Mouse (Mus musculus) MEL (cell line): ENCODE measurements around the gene Kcnj1. TPM values are rescaled to one million over a fixed set of nuclear protein-coding genes. Genes with fewer than 3 reads are reported as not detected.

Experiments used
- DNase-seq: peaks from one replicate; pipeline ENCODE4 v3.0.0; 2011; ENCODE audit warnings: low read depth, low spot score
- H3K27ac ChIP-seq: 2 replicates; pipeline ENCODE4 v1.5.1; 2012; ENCODE audit warnings: low read depth, mild to moderate bottlenecking, control low read depth, low read length, moderate library complexity; ENCODE audit not compliant: control insufficient read depth
- H3K27me3 ChIP-seq, 2 experiments: fragments of 150-350 bp in 1 of 2; sonication (generic) in 1 of 2; 2 replicates each; pipeline ENCODE4 v1.6.1; 2012; ENCODE audit warnings: low read length in 2 of 2, mild to moderate bottlenecking in 2 of 2, improper control_type of control experiment in 1 of 2, moderate library complexity in 1 of 2; ENCODE audit not compliant: insufficient read depth in 2 of 2, control insufficient read depth in 1 of 2
- H3K36me3 ChIP-seq, 2 experiments: 2 replicates each; pipeline ENCODE4 v1.6.1; 2012 to 2014; ENCODE audit warnings: low read length in 2 of 2, improper control_type of control experiment in 1 of 2, inconsistent platforms in 1 of 2, mild to moderate bottlenecking in 1 of 2; ENCODE audit not compliant: insufficient read depth in 2 of 2, control insufficient read depth in 1 of 2
- H3K4me1 ChIP-seq, 2 experiments: fragments of 150-350 bp in 1 of 2; sonication (generic) in 1 of 2; 2 replicates each; pipeline ENCODE4 v1.6.1; 2012; ENCODE audit warnings: low read length in 2 of 2, improper control_type of control experiment in 1 of 2, mild to moderate bottlenecking in 1 of 2; ENCODE audit not compliant: insufficient read depth in 2 of 2, control insufficient read depth in 1 of 2
- H3K4me3 ChIP-seq, 2 experiments: fragments of 150-350 bp in 1 of 2; sonication (generic) in 1 of 2; 2 replicates each; pipeline ENCODE4 v1.5.1; 2012; ENCODE audit warnings: low read depth in 2 of 2, low read length in 2 of 2, mild to moderate bottlenecking in 2 of 2, moderate library complexity in 2 of 2, control low read depth in 1 of 2, improper control_type of control experiment in 1 of 2; ENCODE audit not compliant: control insufficient read depth in 1 of 2, insufficient read depth in 1 of 2
- H3K79me2 ChIP-seq: 2 replicates; pipeline ENCODE4 v1.6.1; 2012; ENCODE audit warnings: mild to moderate bottlenecking, low read length, moderate library complexity; ENCODE audit not compliant: control insufficient read depth, poor library complexity, insufficient read depth
- H3K9ac ChIP-seq: 2 replicates; pipeline ENCODE4 v1.6.1; 2012; ENCODE audit warnings: low read depth, mild to moderate bottlenecking, control low read depth, low read length, moderate library complexity; ENCODE audit not compliant: control insufficient read depth, poor library complexity, severe bottlenecking
- H3K9me3 ChIP-seq: fragments of 150-350 bp; sonication (generic); replicated peaks from 2 replicates; pipeline ENCODE4 v1.6.1; 2012; ENCODE audit warnings: mild to moderate bottlenecking, low read length, improper control_type of control experiment, moderate library complexity; ENCODE audit not compliant: insufficient read depth
- E2F4 ChIP-seq: IDR thresholded peaks from 2 replicates; pipeline ENCODE4 v1.6.1; 2011; ENCODE audit warnings: low read depth, low read length, improper control_type of control experiment, borderline replicate concordance
- ELF1 ChIP-seq: IDR thresholded peaks from 2 replicates; pipeline ENCODE4 v1.6.1; 2014; ENCODE audit warnings: low read depth, mild to moderate bottlenecking, inconsistent platforms, low read length, improper control_type of control experiment, moderate library complexity
- ETS1 ChIP-seq: IDR thresholded peaks from 2 replicates; pipeline ENCODE4 v1.6.1; 2012; ENCODE audit warnings: low read depth, mild to moderate bottlenecking, inconsistent platforms, low read length, improper control_type of control experiment, moderate library complexity
- GABPA ChIP-seq: IDR thresholded peaks from 2 replicates; pipeline ENCODE4 v1.6.1; 2012; ENCODE audit warnings: low read depth, mild to moderate bottlenecking, inconsistent platforms, low read length, improper control_type of control experiment, moderate library complexity
- GATA1 ChIP-seq: IDR thresholded peaks from 2 replicates; pipeline ENCODE4 v1.6.1; 2011; ENCODE audit warnings: low read depth, low read length, improper control_type of control experiment
- JUND ChIP-seq: IDR thresholded peaks from 2 replicates; pipeline ENCODE4 v1.6.1; 2011; ENCODE audit warnings: low read depth, mild to moderate bottlenecking, improper control_type of control experiment, low read length
- KAT2A ChIP-seq: conservative IDR thresholded peaks from 2 replicates; pipeline ENCODE4 v1.6.1; 2012; ENCODE audit warnings: low read depth, low read length, improper control_type of control experiment, inconsistent platforms
- MAX ChIP-seq: IDR thresholded peaks from 2 replicates; pipeline ENCODE4 v1.6.1; 2011; ENCODE audit warnings: low read length, improper control_type of control experiment
- MEF2A ChIP-seq: IDR thresholded peaks from 2 replicates; pipeline ENCODE4 v1.6.1; 2014; ENCODE audit warnings: low read depth, mild to moderate bottlenecking, inconsistent platforms, low read length, improper control_type of control experiment; ENCODE audit not compliant: poor library complexity, insufficient replicate concordance, severe bottlenecking; ENCODE audit errors: extremely low read depth
- MXI1 ChIP-seq: IDR thresholded peaks from 2 replicates; pipeline ENCODE4 v1.6.1; 2011; ENCODE audit warnings: mild to moderate bottlenecking, low read depth, low read length, improper control_type of control experiment
- MYC ChIP-seq: IDR thresholded peaks from 2 replicates; pipeline ENCODE4 v1.6.1; 2011; ENCODE audit warnings: low read depth, mild to moderate bottlenecking, low read length, improper control_type of control experiment, moderate library complexity
- NELFE ChIP-seq: IDR thresholded peaks from 2 replicates; pipeline ENCODE4 v1.6.1; 2011; ENCODE audit warnings: low read depth, low read length, improper control_type of control experiment
- NRF1 ChIP-seq: IDR thresholded peaks from 2 replicates; pipeline ENCODE4 v1.6.1; 2014; ENCODE audit warnings: low read depth, mild to moderate bottlenecking, inconsistent platforms, low read length, improper control_type of control experiment, moderate library complexity; ENCODE audit not compliant: poor library complexity, insufficient read depth, severe bottlenecking
- POLR2AphosphoS2 ChIP-seq: IDR thresholded peaks from 2 replicates; pipeline ENCODE4 v1.6.1; 2011; ENCODE audit warnings: low read length, improper control_type of control experiment
- RAD21 ChIP-seq: IDR thresholded peaks from 2 replicates; pipeline ENCODE4 v1.6.1; 2011; ENCODE audit warnings: mild to moderate bottlenecking, low read depth, low read length, improper control_type of control experiment
- TAL1 ChIP-seq: IDR thresholded peaks from 2 replicates; pipeline ENCODE4 v1.6.1; 2012; ENCODE audit warnings: mild to moderate bottlenecking, inconsistent platforms, low read length, moderate library complexity, mixed read lengths
- TCF12 ChIP-seq: IDR thresholded peaks from 2 replicates; pipeline ENCODE4 v1.6.1; 2014; ENCODE audit warnings: low read depth, mild to moderate bottlenecking, inconsistent platforms, low read length, improper control_type of control experiment, moderate library complexity
- USF1 ChIP-seq: IDR thresholded peaks from 2 replicates; pipeline ENCODE4 v1.6.1; 2014; ENCODE audit warnings: low read depth, mild to moderate bottlenecking, inconsistent platforms, low read length, improper control_type of control experiment, moderate library complexity
- USF2 ChIP-seq, 2 experiments: IDR thresholded peaks; 2 replicates each; pipeline ENCODE4 v1.6.1; 2011 to 2012; ENCODE audit warnings: improper control_type of control experiment in 2 of 2, low read length in 2 of 2, borderline replicate concordance in 1 of 2, inconsistent platforms in 1 of 2, low read depth in 1 of 2, mild to moderate bottlenecking in 1 of 2; ENCODE audit not compliant: insufficient read depth in 1 of 2
- ZC3H11A ChIP-seq: IDR thresholded peaks from 2 replicates; pipeline ENCODE4 v1.6.1; 2012; ENCODE audit warnings: low read depth, mild to moderate bottlenecking, inconsistent platforms, low read length, improper control_type of control experiment
- ZKSCAN1 ChIP-seq: IDR thresholded peaks from 2 replicates; pipeline ENCODE4 v1.6.1; 2012; ENCODE audit warnings: low read depth, mild to moderate bottlenecking, inconsistent platforms, low read length, improper control_type of control experiment, moderate library complexity
- ZNF384 ChIP-seq: IDR thresholded peaks from 2 replicates; pipeline ENCODE4 v1.6.1; 2012; ENCODE audit warnings: low read depth, mild to moderate bottlenecking, inconsistent platforms, low read length, improper control_type of control experiment
- polyA plus RNA-seq, 2 experiments: library from polyadenylated mRNA; stranded (reverse) in 1 of 2; unstranded in 1 of 2; fragments of >175 nt in 1 of 2; fragments of >200 nt in 1 of 2; gene quantifications; 2 replicates each; pipeline versions ENCODE4 v1.2.1 to v1.2.4; 2012; ENCODE audit warnings: low replicate concordance in 2 of 2, low read depth in 1 of 2; ENCODE audit not compliant: insufficient read length in 2 of 2, insufficient read depth in 1 of 2, missing spikeins in 1 of 2
- total RNA-seq: library from RNA; depleted of rRNA; stranded (reverse); fragments of 300-350 nt; gene quantifications from 2 replicates; pipeline ENCODE4 v1.2.3, GENCODE M21; 2012

Kcnj1 gene
- total and polyA plus RNA-seq, 3 experiments: not detected

- DNase-seq: no peak
- no peaks in the 10 kb centered on the region; a peak in 2 of 4 replicates for H3K27me3 ChIP-seq
- no peak overlapping the region for H3K9ac ChIP-seq
Measured at GRCm38 (mm10) chr9:32373656-32374055, 1.4 kb downstream of the Kcnj1 start.

GRCm38 (mm10) chr9:32376031-32376430 lies 3.7 kb downstream of the Kcnj1 start:
- H3K9ac ChIP-seq: no peak overlapping the region
- no peaks in the 10 kb centered on the region for H3K4me1 ChIP-seq
- peaks cover 0 to under 1% of the 10 kb centered on the region in 2 experiments for H3K27me3 ChIP-seq
- no peaks in the 10 kb centered on the region for H3K36me3 ChIP-seq
- no peak for DNase-seq
- H3K4me3 ChIP-seq: no peak overlapping the region
- H3K79me2 ChIP-seq: no peaks in the 10 kb centered on the region
- no peak for TF ChIP-seq USF2 (IDR thresholded peaks at IDR 0.05; ENCODE audit: borderline replicate concordance in 1 of 2, insufficient read depth in 1 of 2, low read depth in 1 of 2, low read length in 2 of 2)
- no peak for TF ChIP-seq ZNF384
- TF ChIP-seq GATA1: no peak
- no peak for TF ChIP-seq MAX
- TF ChIP-seq MEF2A: no peak
- TF ChIP-seq E2F4: no peak
- no peak for TF ChIP-seq TAL1
- no peak for TF ChIP-seq NELFE
- no peak for TF ChIP-seq POLR2AphosphoS2
- TF ChIP-seq ZC3H11A: no peak
- no peak for TF ChIP-seq JUND
- TF ChIP-seq TCF12: no peak
- TF ChIP-seq KAT2A: no peak
- TF ChIP-seq ELF1: no peak
- TF ChIP-seq RAD21: no peak
- no peak for TF ChIP-seq USF1
- no peak for TF ChIP-seq ETS1
- TF ChIP-seq GABPA: no peak
- TF ChIP-seq MXI1: no peak
- no peak for TF ChIP-seq ZKSCAN1
- TF ChIP-seq, all 39 proteins: peak for 0
- H3K9me3 ChIP-seq: no peaks in the 10 kb centered on the region
- no peak overlapping the region for H3K27ac ChIP-seq

More at GRCm38 (mm10) chr9:32373656-32374055, 1.4 kb downstream of the Kcnj1 start:
- no peak for TF ChIP-seq TAL1
- TF ChIP-seq USF1: no peak
- no peak for TF ChIP-seq MYC
- TF ChIP-seq RAD21: no peak
- TF ChIP-seq NRF1: no peak
- no peak for TF ChIP-seq E2F4
- Histone ChIP-seq H3K4me1 (no peaks in the 10 kb centered on the region), H3K36me3 (no peaks in the 10 kb centered on the region), H3K9me3 (no peaks in the 10 kb centered on the region), H3K27ac (no peak overlapping the region), H3K79me2 (no peaks in the 10 kb centered on the region), H3K4me3 (no peak overlapping the region)
